Mouse (Mus musculus) gastrocnemius, postnatal 4 days (tissue): Measurements from ENCODE around the gene Mns1. TPM values are rescaled to one million over a fixed set of nuclear protein-coding genes. Genes with fewer than 3 reads are reported as not detected.
"Not testable (repeated sequence)": the region's sequence is repeated elsewhere in the genome, so short reads cannot be mapped to it uniquely, and the experiment has no call there.

ENCODE experiments used
- DNase-seq, 2 experiments: peaks; one replicate each; pipeline ENCODE4 v3.0.0; 2021 to 2022; ENCODE audit warnings: low spot score in 2 of 2, mixed read lengths in 2 of 2
- total RNA-seq, 2 experiments: library from RNA; stranded (reverse); gene quantifications; 2 replicates each; pipeline ENCODE4 v1.2.3; 2021

The Mns1 gene
- total RNA-seq, 2 experiments from 2014 or later = 2.2 to 2.9 TPM

- DNase-seq = no peak
These were observed 15.1 kb upstream of the Mns1 start for GRCm38 (mm10) chr9:72422753-72423152.

- no peak for DNase-seq
These were observed 12.4 kb upstream of the Mns1 start for GRCm38 (mm10) chr9:72425300-72425850.

- DNase-seq = no peak
These were observed 9.9 kb upstream of the Mns1 start for GRCm38 (mm10) chr9:72427861-72428260.

- DNase-seq = no peak
These were observed 2.9 kb upstream of the Mns1 start for GRCm38 (mm10) chr9:72434876-72435275.

DNA sequence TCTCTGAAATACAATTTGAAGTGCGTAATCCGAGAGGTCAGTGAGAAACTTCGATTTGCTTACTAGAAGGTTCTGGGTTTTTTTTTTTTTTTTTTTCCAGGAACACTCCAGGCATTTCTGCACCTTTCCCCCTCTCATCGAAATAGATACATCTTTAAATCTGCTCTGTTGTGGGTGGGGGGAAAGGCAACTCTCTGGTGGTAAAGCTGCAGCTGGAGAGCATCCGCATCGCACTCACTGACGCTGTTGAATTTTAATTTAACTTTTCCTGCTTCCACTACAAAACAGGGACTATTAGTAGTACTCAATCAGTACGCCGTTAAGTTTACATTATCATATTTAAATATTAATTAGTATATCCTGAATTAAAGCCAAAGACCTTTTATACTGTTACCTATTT, 938 bp downstream of the Mns1 start:
- DNase-seq = no peak

DNA sequence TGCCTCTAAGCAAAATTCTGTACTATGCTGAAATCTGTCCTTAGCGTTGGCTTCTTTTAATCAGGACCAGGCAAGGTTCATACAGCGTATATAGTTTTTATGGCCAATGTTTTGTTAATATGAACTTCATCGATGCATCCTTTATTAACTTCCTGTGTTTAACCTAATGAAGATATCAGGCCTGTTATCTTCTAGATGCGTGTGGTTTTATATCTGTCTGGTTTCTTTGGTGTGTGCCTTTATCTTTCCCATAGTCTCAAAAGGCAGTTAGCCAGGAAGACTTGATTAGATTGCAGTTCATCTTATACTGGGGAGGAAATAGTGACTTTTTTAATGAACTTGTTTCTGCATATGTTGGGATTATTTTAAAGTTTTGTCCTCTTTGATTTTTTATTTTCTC, 2.5 kb downstream of the Mns1 start:
- DNase-seq = no peak

- no peak for DNase-seq
These were observed 3.4 kb downstream of the Mns1 start for GRCm38 (mm10) chr9:72440948-72441926.

GRCm38 (mm10) chr9:72441927-72442715, 4.3 kb downstream of the Mns1 start:
- DNase-seq = no peak

DNA sequence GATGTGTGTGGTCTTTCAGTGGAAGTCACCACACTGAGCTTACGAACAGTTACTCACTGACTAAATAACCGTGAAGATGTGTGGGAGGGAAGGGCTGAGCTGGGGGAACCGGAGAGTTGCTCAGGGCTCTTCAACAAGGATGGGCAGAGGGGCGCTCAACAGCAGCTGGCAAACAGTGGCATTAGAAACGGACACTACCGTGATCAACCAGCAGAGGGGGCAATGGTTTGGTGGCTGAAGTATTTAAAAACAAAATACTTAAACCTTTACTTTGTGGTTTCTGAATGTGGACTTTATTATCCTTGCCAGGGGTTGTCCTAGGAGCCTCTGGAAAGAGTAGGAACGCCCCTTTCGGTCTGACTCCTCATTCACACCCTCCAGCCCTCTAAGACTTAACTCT, 10.2 kb downstream of the Mns1 start:
- peak; percentile 45 to 67 for DNase-seq

DNA sequence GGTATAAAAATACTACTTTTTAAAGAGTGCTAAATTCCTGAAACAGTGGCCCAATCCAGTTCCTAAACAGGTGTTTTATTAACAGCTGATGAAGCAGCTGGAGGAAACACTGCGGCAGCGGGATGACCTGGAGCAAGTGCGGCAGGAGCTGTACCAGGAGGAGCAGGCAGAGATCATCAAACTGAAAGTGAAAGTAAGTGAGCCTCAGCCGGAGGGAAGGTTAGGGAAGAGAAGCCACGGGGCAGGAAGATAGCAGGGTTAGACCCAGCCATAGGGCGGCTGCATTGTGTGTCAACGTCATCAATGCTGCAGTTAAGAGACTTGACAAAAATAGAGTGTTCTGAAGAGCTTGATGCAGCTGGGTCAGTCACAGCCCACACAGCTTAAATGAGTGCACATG, 11.6 kb downstream of the Mns1 start:
- DNase-seq = no peak

DNA sequence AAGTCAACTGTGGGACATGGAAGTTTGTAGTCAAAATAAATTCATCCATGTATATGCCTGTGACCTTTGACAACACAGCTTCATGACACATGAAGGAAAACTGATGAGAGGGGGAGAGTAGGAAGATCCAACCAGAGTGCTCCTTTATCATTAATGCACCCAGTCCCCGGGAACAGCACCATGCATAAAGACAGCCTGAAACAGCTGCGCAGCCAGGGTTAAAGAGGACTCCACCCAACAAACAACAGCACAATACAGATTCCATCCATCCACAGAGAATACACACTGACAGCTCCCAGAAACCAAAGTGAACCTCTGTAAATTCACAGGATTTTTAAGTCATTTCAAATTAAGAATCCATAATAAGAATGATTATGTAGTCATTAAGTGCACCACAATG, 12.0 kb downstream of the Mns1 start:
- no peak for DNase-seq

DNA sequence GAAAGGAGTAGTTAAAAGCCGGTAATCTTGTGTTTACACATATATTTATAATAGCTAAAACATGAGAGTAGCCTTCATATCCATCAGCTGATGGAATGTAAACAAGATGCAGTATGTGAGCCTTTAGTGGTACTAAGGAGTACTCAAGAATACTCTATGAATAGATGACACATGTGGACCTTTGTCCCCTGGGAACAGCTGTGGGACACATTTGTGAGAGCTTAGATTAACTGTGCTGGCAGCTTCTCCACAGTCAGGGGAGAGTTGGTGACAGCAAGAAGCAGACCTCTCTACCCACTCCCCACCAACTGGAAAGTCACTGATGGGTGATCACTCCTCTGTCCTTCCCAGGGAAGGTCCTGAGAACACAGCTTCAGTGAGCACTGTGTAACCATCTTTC, 12.6 kb downstream of the Mns1 start:
- no peak for DNase-seq

- DNase-seq = no peak
These were observed 13.3 kb downstream of the Mns1 start for GRCm38 (mm10) chr9:72451111-72451510.

GRCm38 (mm10) chr9:72454281-72454680, 16.5 kb downstream of the Mns1 start:
- DNase-seq = not testable (repeated sequence)

DNA sequence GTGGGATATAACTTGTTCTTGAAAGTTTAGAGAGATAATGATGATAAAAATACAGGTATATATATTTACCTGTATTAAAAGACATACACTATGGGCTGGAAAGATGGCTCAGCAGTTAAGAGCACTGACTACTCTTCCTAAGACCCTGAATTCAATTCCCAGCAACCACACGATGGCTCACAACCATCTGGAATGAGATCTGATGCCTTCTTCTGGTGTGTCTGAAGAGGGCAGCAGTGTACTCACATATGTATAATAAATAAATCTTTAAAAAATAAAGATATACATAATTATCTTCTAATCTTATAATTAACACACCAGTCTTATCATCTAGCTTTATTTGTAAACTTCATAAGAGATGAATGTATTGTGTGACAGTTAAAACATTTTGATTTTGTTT, 18.6 kb downstream of the Mns1 start:
- no peak for DNase-seq

GRCm38 (mm10) chr9:72458233-72458632, 20.4 kb downstream of the Mns1 start:
- DNase-seq = peak; percentile 31 to 59

DNA sequence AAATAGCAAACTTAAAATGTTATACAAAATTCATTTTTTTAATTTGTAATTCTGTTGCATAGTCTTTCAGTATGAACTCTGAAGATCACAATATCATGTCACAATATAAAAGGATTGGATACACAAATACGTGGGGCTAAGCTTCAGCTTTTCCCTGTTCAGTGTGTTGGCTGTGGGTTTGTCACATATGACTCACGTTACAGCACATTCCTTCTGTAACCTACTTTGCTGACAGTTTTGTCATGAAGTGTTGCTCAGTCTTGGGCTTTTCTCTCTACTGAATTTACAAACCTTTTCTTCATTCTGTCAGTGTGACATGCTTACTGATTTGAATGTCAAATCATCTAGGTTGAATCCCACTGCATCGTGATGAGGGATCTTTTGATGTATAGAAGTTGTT, 21.9 kb downstream of the Mns1 start:
- DNase-seq = no peak

GRCm38 (mm10) chr9:72460767-72461166, 23.0 kb downstream of the Mns1 start:
- no peak for DNase-seq

DNA sequence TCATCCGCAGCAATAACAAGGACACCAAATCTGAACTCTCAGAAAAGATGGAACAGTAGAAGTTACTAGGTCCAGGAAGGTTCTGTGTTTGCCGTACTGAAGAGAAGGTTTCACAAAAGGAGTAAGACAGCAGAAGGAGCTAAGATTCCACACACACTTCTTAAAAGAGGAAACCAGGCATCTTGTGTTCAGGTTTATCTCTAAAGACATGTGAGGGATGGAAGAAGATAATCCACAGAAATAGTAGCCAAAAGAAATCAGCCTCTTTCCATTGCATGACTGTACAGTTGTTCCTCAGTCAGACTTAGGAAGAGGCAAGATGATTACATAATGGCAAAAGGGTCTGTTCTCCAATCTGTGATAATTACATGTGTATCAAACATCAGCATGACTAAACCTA, 24.6 kb downstream of the Mns1 start:
- DNase-seq = no peak

DNA sequence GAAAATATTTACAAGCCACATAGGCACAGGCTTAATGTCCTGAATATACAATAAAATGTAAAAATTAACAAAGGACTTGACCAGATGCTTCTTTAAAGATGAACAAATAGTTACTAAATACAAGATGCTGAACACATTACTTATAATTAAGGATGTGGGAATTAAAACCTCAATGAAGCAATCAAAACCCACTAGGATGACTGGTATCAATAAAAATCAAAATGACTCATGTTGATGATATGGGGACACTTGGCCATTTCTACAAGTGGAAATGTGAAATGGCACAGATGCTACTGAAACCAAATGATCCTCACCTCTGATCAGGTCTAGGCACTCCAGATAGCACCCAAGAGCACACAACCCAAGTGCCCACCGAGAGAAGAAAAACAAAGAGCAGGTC, 27.0 kb downstream of the Mns1 start:
- no peak for DNase-seq

DNA sequence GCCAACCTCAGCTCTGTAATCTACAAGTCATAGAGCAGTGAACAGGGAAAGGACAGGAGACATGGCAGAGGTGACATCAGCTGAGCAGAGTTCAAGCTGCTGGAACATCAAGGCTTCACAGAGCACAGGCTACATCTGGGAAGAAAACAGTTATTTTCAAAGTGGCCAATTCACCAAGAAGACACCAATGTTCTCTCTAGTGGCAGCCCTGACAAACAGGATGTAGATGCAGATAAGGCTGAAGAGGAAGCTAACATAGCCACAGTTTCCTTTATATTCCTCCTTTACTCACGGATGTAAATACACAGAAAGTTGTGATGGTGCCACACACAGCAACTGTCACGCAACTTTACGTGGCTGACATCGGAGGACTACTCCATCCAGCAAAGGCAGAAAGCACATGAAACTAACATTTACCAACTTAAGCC, 28.0 kb downstream of the Mns1 start:
- no peak for DNase-seq
